Mouse (Mus musculus) left cerebral cortex, postnatal 25 days (tissue): Measurements from ENCODE around the gene Mras. TPM values are rescaled to one million over a fixed set of nuclear protein-coding genes. Genes with fewer than 3 reads are reported as not detected.

Source experiments
- DNase-seq, 2 experiments: peaks; one replicate each; pipeline ENCODE4 v3.0.0; 2022; ENCODE audit warnings: low spot score in 2 of 2, mixed read lengths in 1 of 2
- intact Hi-C: fragments of 180-260 bp; cut with DNase I; formaldehyde crosslinking; loops from one replicate; pipeline ENCODE4 v1.15.1; 2025
- total RNA-seq, 2 experiments: library from RNA; stranded (reverse); gene quantifications; 2 replicates each; pipeline ENCODE4 v1.2.3; 2021

Gene Mras
- total RNA-seq = 100 to 1,000 TPM; 171 TPM

DNA sequence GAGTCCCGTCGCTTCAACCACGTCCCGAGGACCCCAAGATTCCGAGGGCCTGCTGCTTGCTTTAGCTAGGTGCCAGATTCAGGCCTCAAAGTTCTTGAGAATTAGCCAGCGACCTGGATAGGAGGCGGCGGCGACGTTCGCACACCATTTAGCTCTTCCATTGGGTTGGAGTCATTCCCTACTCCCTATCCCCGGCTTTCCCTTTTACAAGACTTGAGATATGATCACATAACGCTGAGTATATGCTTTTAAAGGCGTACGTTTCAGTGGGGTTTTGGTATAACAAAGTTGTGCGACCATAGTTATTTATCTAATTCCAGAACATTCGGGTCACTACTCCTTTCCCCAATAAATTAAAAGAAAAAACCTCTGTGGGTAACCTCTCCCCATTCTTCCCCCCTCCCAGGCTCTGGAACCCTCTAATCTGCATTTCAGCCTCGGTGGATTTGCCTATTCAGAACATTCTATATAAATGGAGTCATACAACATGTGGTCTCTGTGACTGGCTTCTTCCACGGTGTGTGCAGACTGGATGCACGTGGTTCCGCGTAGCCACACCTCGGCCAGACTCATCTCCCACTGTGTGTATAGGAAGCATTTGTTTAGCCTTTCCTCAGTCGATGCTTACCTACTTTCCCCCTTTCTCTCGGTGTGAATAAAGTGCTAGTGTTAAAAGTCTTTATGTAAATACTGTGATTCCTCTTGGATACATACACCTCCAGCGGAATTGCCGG is at the start of gene Mras:
Mras (minus strand) TSS at position 351 of the 734 bp plus-strand sequence.
- no peak for DNase-seq
- intact Hi-C loops = no loop called here

DNA sequence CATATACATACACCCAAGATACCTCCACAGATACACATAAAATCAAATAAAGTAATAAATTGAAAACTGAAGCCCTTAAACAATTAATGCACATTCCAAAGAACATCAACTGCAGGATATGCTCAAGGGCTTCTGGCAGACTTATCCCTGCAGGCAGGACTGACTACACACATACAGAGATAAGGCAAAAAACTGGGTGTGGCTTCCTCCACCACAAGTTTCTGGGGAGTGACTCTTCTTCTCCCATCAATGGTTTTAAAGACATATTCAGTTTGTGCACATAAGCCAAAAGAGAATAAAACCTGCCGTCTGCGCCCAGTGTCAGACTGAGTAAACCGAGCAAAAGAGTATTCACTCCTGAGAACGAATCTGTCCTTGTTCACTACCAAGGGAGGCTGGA is 48.0 kb upstream of the Mras start:
- DNase-seq = no peak
- intact Hi-C loops = no loop called here

DNA sequence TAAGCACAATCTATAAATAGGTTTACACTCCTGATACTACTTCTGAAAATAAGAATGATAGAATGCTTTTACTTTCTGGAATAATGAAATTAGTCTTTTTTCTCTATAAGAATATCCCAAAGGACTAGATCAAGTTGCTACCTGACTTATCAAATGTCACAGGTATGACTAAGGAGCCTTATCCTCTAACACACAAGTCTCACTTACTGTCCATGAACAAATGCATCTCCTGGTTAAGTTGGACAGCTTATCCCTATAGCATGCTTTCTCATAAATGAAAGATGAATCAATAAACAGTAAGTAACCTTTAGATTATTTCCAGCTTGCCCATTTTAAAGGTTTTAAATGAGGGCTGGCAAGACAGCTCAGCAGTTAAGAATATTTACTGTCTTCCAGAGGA is 47.5 kb upstream of the Mras start:
- DNase-seq = no peak
- intact Hi-C loops = no loop called here

DNA sequence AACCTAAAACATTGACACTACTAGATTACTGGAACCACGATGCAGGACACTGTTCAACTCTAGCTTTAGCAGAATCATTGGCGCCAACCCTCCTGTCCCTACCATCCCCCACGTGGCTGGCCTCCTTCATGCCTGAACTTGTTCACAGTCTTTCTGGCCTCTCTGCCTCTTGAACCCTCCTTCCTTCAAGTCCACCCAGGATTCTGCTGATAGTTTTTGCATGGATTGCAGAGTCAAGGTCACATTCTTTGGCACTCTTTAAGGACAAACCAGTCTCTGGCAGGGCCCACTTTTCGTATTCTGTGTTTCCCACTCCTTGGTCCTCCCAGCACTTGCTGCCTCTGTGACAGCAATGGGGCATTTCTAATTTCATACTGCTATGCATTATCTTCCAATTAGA is 46.0 kb upstream of the Mras start:
- intact Hi-C loops = no loop called here
- DNase-seq = no peak

DNA sequence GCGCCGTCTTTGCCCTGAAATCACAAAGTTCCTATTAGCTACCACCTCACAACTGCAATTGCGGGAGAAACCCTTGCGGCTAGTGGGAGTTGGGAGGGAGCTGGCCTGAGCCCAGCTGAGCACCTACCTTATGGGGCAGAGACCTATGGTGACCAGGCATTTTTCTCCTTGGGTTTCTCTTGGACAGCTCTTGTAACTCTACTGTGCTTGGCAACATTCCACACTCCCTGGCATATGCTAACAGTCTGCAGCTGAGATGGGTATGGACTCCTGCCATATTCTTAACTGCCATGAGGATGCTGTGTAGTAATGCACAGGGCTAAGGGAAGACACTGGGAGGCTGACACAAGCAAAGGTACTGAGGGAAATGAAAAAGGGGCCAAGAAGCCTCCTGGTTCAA is 43.6 kb upstream of the Mras start:
- intact Hi-C loops = no loop called here
- DNase-seq = peak; percentile 19 to 59

DNA sequence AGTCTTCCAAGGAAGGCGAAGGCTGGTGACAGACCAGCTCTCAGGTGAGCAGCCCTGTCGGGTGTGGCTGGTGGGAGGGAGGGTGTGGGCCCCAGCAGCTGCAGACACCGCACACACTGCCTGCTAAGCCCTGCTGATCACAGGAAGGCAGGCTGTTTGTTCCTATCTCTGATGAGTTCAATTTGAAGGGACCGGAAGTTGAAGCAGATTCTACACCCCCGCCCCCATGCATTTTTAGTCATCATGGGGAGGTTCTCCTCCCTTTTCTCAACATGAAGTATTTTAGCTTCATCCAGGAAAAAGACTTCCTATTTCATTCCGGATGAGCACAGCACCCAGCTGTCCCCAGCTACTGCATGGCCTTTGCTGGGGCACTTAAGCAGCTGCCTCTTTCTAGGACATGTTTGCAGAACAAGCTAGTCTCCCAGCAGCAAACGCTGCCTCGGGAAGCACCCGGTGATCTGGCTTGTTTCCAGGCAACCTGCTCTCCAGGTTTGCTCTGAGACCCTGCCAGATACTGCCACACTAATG is 42.1 kb upstream of the Mras start:
- intact Hi-C loops = loop anchor here (10.0 kb wide), 1 partner anchor 176 kb away; no protein-coding TSS in a partner anchor

DNA sequence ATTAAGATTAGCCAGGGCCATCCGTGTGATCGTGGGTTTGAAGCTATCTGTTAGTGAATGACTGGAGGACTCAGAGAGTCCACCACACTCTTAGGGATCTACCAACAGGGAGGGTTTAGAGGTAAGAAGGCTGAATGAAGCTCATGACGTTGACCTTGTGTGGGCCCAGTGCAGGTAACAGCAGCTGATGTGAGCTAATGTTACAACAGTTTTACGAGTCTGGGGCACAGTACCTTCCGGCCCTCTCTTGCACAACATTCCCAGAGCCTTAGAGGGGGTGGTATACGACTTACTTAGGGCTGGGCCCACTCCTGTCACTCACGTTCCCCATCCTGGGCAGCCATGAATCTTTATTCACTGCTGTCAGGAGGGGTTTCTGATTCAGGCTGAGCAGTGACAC is 34.2 kb upstream of the Mras start:
- intact Hi-C loops = loop anchor here (10.0 kb wide), 1 partner anchor 183 kb away; no protein-coding TSS in a partner anchor
- DNase-seq = no peak

More for the DNA sequence above, 42.1 kb upstream of the Mras start:
- DNase-seq = peak in 1 of 2 experiments; percentile 64

DNA sequence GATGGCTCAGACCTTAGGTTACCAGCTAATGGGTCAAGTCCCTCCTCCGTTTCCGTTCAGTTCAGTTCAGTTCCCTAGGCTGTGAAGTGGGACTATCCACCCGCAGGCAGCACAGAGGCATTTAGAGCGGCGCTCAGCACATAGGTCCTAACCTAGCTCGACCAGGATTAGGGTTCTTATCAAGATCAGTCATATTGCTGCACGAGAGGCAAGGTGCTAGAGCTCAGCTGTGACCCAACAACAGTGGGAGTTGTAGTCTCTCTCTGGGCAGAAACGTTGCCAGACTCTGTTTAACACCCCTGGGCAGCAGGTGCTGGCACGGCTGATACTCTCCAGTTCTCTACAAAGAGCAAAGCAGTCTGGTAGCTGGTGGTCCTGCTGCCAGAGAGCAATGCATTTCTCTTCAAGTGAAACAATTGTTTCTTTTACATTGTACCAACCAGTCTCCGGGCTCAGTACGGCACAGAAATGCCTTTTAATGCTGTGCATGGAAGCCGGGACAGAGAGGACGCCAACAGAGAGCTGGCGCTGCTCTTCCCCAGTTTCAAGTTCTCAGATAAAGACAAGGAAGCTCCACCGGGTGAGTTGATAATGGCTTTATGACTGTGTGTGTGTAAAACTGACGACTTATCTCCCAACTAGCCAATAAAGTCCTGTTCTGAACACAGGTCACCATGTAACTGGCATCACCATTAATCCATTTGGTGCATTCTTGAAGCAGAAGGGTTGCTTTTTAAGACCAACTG is 33.3 kb upstream of the Mras start:
- intact Hi-C loops = loop anchor here (10.0 kb wide), 1 partner anchor 184 kb away; no protein-coding TSS in a partner anchor
- DNase-seq = no peak

DNA sequence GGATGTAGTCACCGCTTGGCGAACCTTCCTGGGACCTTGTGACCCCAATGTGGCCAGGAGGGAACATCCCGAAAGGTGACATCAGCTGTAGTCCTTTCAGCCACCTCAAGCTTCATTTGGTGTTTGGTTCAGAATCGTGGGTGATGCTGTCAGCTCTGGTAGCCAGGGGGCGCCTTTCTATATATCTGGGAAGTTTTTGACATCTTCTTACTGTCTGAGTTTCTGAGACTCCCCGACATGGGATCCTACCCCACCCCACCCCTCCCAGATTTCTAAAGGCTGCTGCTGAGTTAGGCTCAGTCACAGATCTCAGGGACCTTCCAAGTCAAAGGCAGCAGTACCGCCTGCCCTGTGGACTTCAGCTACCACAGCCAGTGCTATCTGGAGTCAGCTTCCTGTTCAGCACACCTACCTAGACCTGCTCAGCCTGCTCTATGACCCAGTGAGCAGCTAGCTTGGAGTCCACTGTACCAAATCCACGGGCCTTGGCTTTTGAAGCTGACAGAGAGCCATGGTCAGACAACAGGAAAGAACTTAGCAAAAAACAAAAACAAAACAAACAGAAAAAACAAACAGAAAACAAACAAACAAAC is 32.6 kb upstream of the Mras start:
- intact Hi-C loops = loop anchor here (5.0 to 10.0 kb wide), 2 partner anchors 113 to 185 kb away; no protein-coding TSS in a partner anchor
- DNase-seq = no peak

DNA sequence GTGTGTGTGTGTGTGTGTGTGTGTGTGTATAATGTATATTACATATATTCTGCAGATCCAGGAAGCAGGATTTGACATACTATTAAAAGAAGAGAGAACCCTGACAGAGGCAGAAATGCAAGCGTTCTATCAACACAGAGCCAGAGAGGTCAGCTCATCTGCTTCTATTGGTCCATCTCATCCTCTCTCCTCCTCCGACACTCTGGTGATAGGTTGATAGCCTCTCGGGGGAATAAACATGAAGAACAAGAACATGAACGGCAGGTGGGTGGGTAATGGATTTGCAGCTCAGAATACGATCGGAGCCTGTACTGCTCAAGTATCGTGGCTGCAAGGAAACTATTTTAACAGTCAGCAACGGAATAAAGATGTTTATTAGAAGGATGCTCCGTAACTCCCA is 31.4 kb upstream of the Mras start:
- no peak for DNase-seq
- intact Hi-C loops = loop anchor here (5.0 kb wide), 1 partner anchor 114 kb away; no protein-coding TSS in a partner anchor

DNA sequence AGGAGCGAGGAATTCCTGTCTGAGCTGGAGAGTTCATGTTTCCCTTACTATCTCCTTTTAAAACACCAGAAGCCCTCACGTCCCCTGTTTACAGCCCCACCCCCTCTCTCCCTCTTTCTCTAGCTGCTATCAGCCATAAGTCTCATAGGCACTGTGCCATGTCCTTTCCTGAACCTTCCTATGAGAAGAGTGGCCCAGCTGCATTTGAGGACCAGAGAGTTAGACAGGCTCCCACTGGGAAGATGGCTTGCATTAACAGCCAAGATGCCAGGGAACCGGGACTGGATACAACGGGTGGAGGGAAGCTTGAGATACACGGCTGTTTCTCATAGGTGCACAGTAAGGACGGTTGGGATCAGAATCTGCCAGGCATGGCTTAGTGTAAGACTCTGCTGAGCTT is 27.7 kb upstream of the Mras start:
- intact Hi-C loops = loop anchor here (5.0 kb wide), 1 partner anchor 117 kb away; no protein-coding TSS in a partner anchor
- DNase-seq = no peak

DNA sequence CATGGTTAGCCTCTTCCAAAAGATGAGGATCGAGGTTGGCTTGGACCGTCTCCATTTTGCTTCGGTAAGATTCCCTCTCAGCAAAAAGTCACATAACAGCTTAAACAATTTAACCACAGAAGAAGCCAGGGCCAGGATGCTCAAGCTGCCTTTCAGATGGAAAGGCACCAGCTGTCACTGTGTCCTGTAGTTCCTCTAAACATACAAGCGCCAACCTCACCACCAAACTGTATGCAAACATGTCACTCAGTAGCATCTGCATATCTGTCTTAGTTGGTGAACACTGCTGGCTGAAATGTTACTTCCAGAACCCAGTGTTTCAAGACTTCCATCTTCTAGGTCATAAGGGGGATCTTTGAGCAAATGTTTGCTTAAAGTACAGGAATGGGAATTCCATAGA is 22.5 kb upstream of the Mras start:
- DNase-seq = no peak
- intact Hi-C loops = loop anchor here (10.0 kb wide), 1 partner anchor 845 kb away; no protein-coding TSS in a partner anchor

DNA sequence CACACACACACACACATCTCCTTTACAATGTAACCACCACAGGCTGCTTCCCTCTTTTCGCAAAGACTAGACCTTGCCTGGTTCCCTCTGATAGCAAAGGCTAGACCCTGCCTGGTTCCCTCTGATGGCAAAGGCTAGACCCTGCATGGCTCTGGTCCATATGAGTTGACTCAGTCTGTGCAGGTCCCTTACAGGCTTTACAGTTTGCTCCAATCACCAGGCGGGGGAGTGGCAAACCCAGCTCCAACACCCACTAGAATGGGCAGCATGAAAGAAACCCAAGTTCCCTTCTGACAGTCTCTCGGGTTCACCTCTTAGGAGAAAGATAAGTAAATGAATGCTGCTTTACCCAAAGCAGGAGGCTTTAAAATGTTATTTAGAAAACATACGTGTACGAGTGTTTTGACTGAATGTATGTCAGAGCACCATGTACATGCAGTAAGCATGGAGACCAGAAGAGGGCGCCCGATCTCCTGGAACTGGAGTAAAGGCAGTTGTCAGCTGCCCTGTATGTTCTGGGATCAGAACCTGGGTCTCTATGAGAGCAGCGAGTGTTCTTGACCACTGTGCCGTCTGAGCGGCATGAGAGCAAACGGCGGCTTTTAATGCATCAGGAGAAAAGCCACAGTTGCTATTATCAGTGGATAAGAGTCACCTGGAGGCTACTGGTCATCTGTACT is 21.5 kb upstream of the Mras start:
- intact Hi-C loops = loop anchor here (10.0 kb wide), 1 partner anchor 844 kb away; no protein-coding TSS in a partner anchor
- DNase-seq = peak in 1 of 2 experiments; percentile 38

DNA sequence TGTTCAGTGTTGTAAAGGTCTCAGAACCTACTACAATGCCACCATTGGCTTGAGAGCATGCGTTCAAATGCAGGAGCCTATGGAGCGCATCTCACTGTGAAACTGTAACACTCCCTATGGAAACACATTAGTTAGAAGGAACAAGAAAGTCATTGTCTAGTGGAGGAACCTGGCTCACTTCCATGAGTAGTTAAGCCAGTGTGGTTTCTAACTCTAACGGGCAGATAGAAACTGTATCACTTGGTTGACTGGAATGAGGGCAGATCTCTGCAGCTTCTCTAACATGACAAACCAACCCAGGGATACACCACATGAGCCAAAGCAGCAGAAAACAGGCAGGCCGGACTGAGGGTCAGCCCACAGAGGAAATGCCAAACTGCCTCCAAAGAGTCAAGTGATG is 17.0 kb upstream of the Mras start:
- intact Hi-C loops = loop anchor here (10.0 kb wide), 1 partner anchor 839 kb away; no protein-coding TSS in a partner anchor
- DNase-seq = no peak

DNA sequence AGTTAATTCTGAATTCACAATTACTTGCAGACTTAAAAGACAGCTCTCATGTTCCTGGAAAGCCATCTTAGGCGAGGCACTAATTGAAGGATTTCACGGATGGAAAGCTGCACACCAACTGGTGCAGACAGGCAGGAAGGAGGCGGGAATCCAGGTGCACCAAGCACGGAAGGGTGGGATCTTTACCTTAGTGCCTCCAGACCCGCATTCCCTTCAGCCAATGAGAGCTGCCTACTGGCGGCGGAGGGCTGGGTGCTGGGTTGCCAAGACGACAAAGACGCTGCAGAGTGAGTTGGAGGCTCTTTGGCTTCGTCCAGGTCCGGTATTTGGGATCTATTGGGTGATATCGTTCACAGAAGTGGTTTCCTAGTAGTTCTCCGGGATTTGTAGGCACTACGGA is 14.0 kb upstream of the Mras start, which contains the start of gene Nme9:
Nme9 (plus strand) TSS at position 315 of the 400 bp plus-strand sequence.
- peak in 1 of 2 experiments; percentile 34 for DNase-seq
- intact Hi-C loops = loop anchor here (2.0 to 10.0 kb wide), 2 partner anchors 388 to 836 kb away; no protein-coding TSS in a partner anchor

DNA sequence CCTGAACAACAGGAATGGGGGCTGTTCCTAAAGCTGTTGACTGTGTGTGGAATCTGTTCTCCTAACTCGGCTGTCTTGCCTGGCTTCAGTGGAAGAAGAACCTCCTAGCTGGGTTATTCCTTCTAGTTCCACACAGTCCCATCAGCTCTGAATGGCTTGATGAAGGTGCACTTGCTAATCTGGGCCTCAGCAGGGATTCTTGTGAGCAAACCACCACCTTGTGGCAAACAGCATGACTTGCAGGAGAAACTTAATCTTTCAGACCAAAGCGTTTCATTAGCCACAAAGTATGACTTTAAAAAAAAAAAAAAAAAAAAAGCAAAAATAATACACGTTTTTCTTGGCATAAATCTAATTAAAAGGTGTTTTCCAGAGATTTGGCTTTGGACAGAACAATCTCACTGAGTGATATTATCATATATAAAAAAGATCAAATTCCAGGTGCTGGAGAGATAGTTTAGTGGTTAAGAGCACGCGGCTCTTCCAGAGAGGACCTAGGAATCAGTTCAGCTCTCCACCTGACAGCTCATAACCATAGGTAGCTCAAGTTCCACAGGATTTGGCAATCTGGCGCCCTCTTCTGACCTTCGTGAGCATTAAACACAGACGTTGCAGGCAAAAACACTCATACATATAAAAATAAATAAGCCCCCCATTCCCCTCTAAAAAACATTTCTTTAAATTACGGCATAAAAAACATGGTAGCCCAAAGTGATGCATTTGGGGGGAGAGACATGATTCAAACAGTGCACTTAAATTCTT is 12.9 kb upstream of the Mras start:
- DNase-seq = peak; percentile 48 to 73
- intact Hi-C loops = loop anchor here (2.0 to 10.0 kb wide), 4 partner anchors 207 to 835 kb away; partner anchors contain the start of genes Cep70 and Faim

DNA sequence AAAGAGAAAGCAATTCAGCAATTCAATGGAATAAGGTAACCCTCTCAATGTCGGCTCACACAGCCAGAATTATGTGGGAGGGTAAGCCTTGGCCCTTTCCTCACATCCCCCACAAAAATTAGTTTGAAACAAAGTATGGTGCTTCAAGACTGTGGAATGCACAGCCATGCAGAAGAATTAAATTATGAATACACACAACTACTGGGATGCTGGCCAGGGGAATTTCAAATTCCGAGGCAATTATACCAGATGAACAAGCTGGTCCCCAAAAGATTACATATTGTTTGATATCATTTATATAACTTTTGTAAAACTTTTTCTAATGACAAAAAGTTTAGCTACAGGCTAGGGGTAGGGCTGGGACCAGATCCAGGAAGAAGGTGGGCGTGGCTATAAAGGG is 10.1 kb upstream of the Mras start:
- DNase-seq = no peak
- intact Hi-C loops = loop anchor here (10.0 kb wide), 1 partner anchor 463 kb away; the partner anchor contains the start of gene Faim

DNA sequence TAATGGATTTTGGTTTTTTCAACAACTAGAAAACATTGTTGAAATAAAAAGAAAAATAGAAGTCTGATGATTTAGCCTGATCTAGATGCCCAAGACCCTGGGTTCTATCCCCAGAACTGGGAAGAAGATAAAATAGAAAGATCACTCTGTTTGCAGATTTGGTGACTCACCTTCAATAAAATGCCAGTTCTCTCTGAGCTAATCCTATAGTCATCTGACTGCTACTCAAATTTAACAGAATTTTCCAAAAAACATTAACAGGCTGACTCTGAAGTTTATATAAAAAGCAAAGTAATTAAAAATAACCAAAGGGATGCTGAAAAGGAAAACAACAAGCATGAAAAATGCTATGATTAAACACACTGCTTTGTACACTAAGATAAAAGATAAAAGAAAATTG is 9.1 kb upstream of the Mras start:
- no peak for DNase-seq
- intact Hi-C loops = loop anchor here (10.0 kb wide), 1 partner anchor 461 kb away; the partner anchor contains the start of gene Faim
